Mouse (Mus musculus) CH12.LX (cell line): ENCODE results near the gene Luc7l.
A peak's percentile ranks its signal among the peaks of the same experiment; 100 is the strongest.

Experiments
- RAD21 ChIP-seq: IDR thresholded peaks from 2 replicates; pipeline ENCODE4 v1.6.1; 2011; ENCODE audit warnings: low read depth, mild to moderate bottlenecking, low read length, improper control_type of control experiment, moderate library complexity
- TBP ChIP-seq: conservative IDR thresholded peaks from 2 replicates; pipeline ENCODE4 v1.6.1; 2011; ENCODE audit warnings: low read depth, low read length, improper control_type of control experiment

DNA sequence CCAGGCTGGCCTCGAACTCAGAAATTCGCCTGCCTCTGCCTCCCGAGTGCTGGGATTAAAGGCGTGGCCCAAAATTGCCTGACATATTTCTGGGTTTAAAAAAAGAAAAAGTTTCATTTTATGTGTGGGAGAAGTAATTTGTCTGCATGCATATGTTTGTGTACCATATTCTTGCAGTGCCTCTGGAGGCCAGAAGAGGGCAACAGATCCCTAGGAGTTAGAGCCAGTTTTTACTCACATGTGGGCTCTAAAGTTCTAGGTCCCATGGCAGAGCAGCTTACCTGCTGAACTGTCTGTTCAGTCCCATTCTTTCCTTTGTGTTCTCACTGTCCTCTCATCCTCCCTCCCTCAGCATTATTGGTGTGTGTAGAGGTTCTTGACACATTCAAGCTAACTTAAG, 24.0 kb downstream of the Luc7l start:
- TF ChIP-seq RAD21 (peak; percentile 38), TBP (no peak)
